Mouse (Mus musculus) lung, postnatal 0 days (tissue): Measurements from ENCODE around the gene Ooep. TPM values are rescaled to one million over a fixed set of nuclear protein-coding genes. Genes with fewer than 3 reads are reported as not detected.

Source experiments
- ATAC-seq: fragments of 200-750 bp; cut with Nextera tagmentation; 2 replicates; pipeline ENCODE4 v1.8.0; 2017; ENCODE audit warnings: moderate library complexity
- DNase-seq: peaks from one replicate; pipeline ENCODE4 v3.0.0-alpha.2; 2016; ENCODE audit warnings: low spot score
- H3K27ac ChIP-seq: fragments of 300-500 bp; sonication (generic); 2 replicates; pipeline ENCODE4 v1.5.1; 2014; ENCODE audit warnings: antibody characterized with exemption, mild to moderate bottlenecking, low read length, mixed read lengths
- H3K27me3 ChIP-seq: fragments of 300-500 bp; sonication (generic); replicated peaks from 2 replicates; pipeline ENCODE4 v1.6.1; 2014; ENCODE audit warnings: low read length, mixed read lengths; ENCODE audit not compliant: insufficient read depth
- H3K36me3 ChIP-seq: fragments of 300-500 bp; sonication (generic); 2 replicates; pipeline ENCODE4 v1.6.1; 2014; ENCODE audit warnings: low read length, mixed read lengths; ENCODE audit not compliant: insufficient read depth
- H3K4me1 ChIP-seq: fragments of 300-500 bp; sonication (generic); 2 replicates; pipeline ENCODE4 v1.6.1; 2014; ENCODE audit warnings: antibody characterized with exemption, low read depth, low read length, mixed read lengths; ENCODE audit not compliant: insufficient read depth
- H3K4me2 ChIP-seq: fragments of 300-500 bp; sonication (generic); replicated peaks from 2 replicates; pipeline ENCODE4 v1.6.1; 2014; ENCODE audit warnings: low read depth, mild to moderate bottlenecking, low read length, moderate library complexity, mixed read lengths
- H3K4me3 ChIP-seq: fragments of 300-500 bp; sonication (generic); 2 replicates; pipeline ENCODE4 v1.5.1; 2014; ENCODE audit warnings: low read depth, low read length
- H3K9ac ChIP-seq: fragments of 300-500 bp; sonication (generic); replicated peaks from 2 replicates; pipeline ENCODE4 v1.6.1; 2014; ENCODE audit warnings: low read depth, mild to moderate bottlenecking
- H3K9me3 ChIP-seq: fragments of 300-500 bp; sonication (generic); 2 replicates; pipeline ENCODE4 v1.6.1; 2016; ENCODE audit warnings: low read length, mixed read lengths
- CTCF ChIP-seq: IDR thresholded peaks from 2 replicates; pipeline ENCODE4 v1.5.1; 2016; ENCODE audit warnings: antibody characterized with exemption, mild to moderate bottlenecking
- EP300 ChIP-seq: IDR thresholded peaks from 2 replicates; pipeline ENCODE4 v1.6.1; 2016; ENCODE audit warnings: antibody characterized with exemption, mild to moderate bottlenecking, control low read depth
- WGBS: fragments of 180-500 bp; shearing (Covaris S2); extraction: QIAGEN DNeasy Blood & Tissue Kit; methylation state at CpG from one replicate; pipeline ENCODE4 v1.1.7; 2014; 5-methylcytosine and 5-hydroxymethylcytosine counted together
- polyA plus RNA-seq: library from polyadenylated mRNA; unstranded; fragments of >200 nt; fragmentation: Nextera tagmentation; extraction: Ambion mirVana; gene quantifications from 2 replicates; pipeline ENCODE4 v1.2.1, GENCODE M21; 2015

Ooep gene
- 3.3 and 4.1 TPM in 2 replicates for polyA plus RNA-seq

GRCm38 (mm10) chr9:78378113-78378785 lies at the start of gene Ooep:
Gene Ooep (minus strand): TSS chr9:78378725.
- Histone ChIP-seq H3K36me3 (no peaks in the 10 kb centered on the region), H3K4me1 (peaks cover 7% of the 10 kb centered on the region; the same call in 1 of the 2 replicates), H3K9me3 (no peaks in the 10 kb centered on the region), H3K27ac (no peak within 1 kb of the TSS), H3K4me2 (peak within 1 kb of the TSS; percentile 50), H3K27me3 (no peaks in the 10 kb centered on the region), H3K9ac (no peak within 1 kb of the TSS), H3K4me3 (peak within 1 kb of the TSS; percentile 14)
- WGBS = 6% methylated on average over 20 of the region's 23 CpGs
- TF ChIP-seq CTCF = peak; percentile 21
- no peak for TF ChIP-seq EP300
- peak; percentile 87 for ATAC-seq
- DNase-seq = peak; percentile 59

GRCm38 (mm10) chr9:78428185-78428584 lies 49.7 kb upstream of the Ooep start:
- DNase-seq (peak; percentile 17), ATAC-seq (peak; percentile 6; the same call in 1 of the 2 replicates)
- no peak overlapping the region for H3K9ac ChIP-seq
- no peaks in the 10 kb centered on the region for H3K9me3 ChIP-seq
- 79% methylated on average over 6 of the region's 6 CpGs for WGBS
- TF ChIP-seq EP300 = no peak
- TF ChIP-seq CTCF = no peak
- no peaks in the 10 kb centered on the region for H3K27me3 ChIP-seq
- no peak overlapping the region for H3K4me3 ChIP-seq
- no peaks in the 10 kb centered on the region for H3K36me3 ChIP-seq
- 0 out of 2 replicates have a peak overlapping the region, but pooled peaks have one; percentile 63 for H3K4me2 ChIP-seq
- no peak overlapping the region for H3K27ac ChIP-seq
- no peaks in the 10 kb centered on the region for H3K4me1 ChIP-seq

GRCm38 (mm10) chr9:78427362-78427781 lies 48.8 kb upstream of the Ooep start:
- DNase-seq (peak; percentile 28), ATAC-seq (peak; percentile 73)
- no peaks in the 10 kb centered on the region for H3K36me3 ChIP-seq
- 28% methylated on average over 23 of the region's 27 CpGs for WGBS
- TF ChIP-seq CTCF (no peak), EP300 (no peak)
- H3K27ac ChIP-seq = no peak overlapping the region
- no peaks in the 10 kb centered on the region for H3K9me3 ChIP-seq
- H3K27me3 ChIP-seq = no peaks in the 10 kb centered on the region
- peak overlapping the region; percentile 63 for H3K4me2 ChIP-seq
- H3K9ac ChIP-seq = no peak overlapping the region
- peak overlapping the region; percentile 10; the same call in 1 of the 2 replicates for H3K4me3 ChIP-seq
- H3K4me1 ChIP-seq = no peaks in the 10 kb centered on the region

- Histone ChIP-seq H3K27me3 (peaks cover 1% of the 10 kb centered on the region), H3K4me1 (no peaks in the 10 kb centered on the region), H3K4me3 (no peak overlapping the region), H3K27ac (no peak overlapping the region), H3K9me3 (no peaks in the 10 kb centered on the region), H3K4me2 (no peak overlapping the region), H3K36me3 (no peaks in the 10 kb centered on the region), H3K9ac (no peak overlapping the region)
- DNase-seq (no peak), ATAC-seq (no peak)
- TF ChIP-seq CTCF (no peak), EP300 (no peak)
- WGBS = 89% methylated on average over 7 of the region's 7 CpGs
These were observed 23.1 kb upstream of the Ooep start for GRCm38 (mm10) chr9:78401596-78401995.

- peaks cover 6% of the 10 kb centered on the region; the same call in 1 of the 2 replicates for H3K4me1 ChIP-seq
- no peak overlapping the region for H3K4me3 ChIP-seq
- ATAC-seq (no peak), DNase-seq (no peak)
- TF ChIP-seq EP300 = no peak
- TF ChIP-seq CTCF = no peak
- 50% methylated on average over 5 of the region's 5 CpGs for WGBS
- H3K27ac ChIP-seq = no peak overlapping the region
- no peak overlapping the region for H3K9ac ChIP-seq
- no peak overlapping the region for H3K4me2 ChIP-seq
- no peaks in the 10 kb centered on the region for H3K9me3 ChIP-seq
- H3K27me3 ChIP-seq = peaks cover 12% of the 10 kb centered on the region
- no peaks in the 10 kb centered on the region for H3K36me3 ChIP-seq
These were observed 22.0 kb upstream of the Ooep start for GRCm38 (mm10) chr9:78400570-78400969.

GRCm38 (mm10) chr9:78396517-78396916 lies 18.0 kb upstream of the Ooep start:
- H3K27ac ChIP-seq = no peak overlapping the region
- peaks cover 27% of the 10 kb centered on the region for H3K27me3 ChIP-seq
- peak overlapping the region; percentile 53; the same call in 1 of the 2 replicates for H3K4me2 ChIP-seq
- TF ChIP-seq CTCF (no peak), EP300 (no peak)
- DNase-seq (no peak), ATAC-seq (no peak)
- no peak overlapping the region for H3K9ac ChIP-seq
- H3K36me3 ChIP-seq = no peaks in the 10 kb centered on the region
- WGBS = 49% methylated on average over 9 of the region's 9 CpGs
- 0 out of 2 replicates have a peak overlapping the region, but pooled peaks have one; percentile 32 for H3K4me3 ChIP-seq
- peaks cover 6% of the 10 kb centered on the region; the same call in 1 of the 2 replicates for H3K4me1 ChIP-seq
- no peaks in the 10 kb centered on the region for H3K9me3 ChIP-seq
